Mouse (Mus musculus) adrenal gland, adult 18-20 months (tissue): ENCODE data around the gene BC004004. TPM values are rescaled to one million over a fixed set of nuclear protein-coding genes. Genes with fewer than 3 reads are reported as not detected.

Experiments used
- DNase-seq, 2 experiments: peaks; one replicate each; pipeline ENCODE4 v3.0.0; 2021 to 2022; ENCODE audit warnings: low spot score in 2 of 2
- total RNA-seq, 2 experiments: library from RNA; stranded (reverse); gene quantifications; 1 replicate in 1 of 2; 2 replicates in 1 of 2; pipeline ENCODE4 v1.2.3; 2021

Gene BC004004
- total RNA-seq, 2 experiments from 2014 or later: 111 to 147 TPM

GRCm38 (mm10) chr17:29321765-29322602, 53.4 kb downstream of the BC004004 start:
- no peak for DNase-seq

DNA sequence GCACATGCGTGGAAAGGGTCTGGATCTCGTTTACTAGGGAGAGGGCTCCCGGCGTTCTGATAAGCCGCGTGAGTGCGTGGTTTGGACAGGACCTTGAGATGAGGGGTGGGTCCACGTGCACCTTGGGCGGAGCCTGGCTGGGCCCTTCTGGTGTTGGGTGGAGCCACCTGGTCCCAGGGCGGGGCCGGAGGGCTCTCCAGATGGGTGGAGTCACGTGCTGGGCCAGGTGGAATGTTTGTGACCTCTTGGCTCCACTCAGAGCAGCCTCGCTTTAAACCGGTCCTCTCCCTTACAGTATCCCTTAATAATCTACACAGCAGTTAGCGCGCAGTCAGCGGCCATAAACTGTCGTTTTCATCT, 54.0 kb downstream of the BC004004 start:
- DNase-seq: no peak

DNA sequence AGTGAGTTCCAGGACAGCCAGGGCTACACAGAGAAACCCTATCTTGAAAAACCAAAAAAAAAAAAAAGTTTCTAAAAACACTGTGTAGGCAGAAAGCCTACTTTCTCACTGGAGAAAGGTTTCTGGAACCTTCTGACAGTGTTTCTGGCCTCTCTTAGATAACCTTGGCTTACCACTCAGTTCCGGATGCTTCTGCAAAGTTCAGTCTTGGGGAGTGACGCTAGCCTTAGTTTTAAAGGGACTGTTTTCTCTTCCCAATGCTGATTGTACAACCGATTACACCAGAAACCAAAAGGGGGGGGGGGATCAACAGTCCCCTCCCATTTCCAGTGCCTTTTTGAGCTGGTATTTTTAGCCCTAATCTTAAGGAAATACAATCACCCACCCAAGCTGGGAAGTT, 55.0 kb downstream of the BC004004 start:
- no peak for DNase-seq

DNA sequence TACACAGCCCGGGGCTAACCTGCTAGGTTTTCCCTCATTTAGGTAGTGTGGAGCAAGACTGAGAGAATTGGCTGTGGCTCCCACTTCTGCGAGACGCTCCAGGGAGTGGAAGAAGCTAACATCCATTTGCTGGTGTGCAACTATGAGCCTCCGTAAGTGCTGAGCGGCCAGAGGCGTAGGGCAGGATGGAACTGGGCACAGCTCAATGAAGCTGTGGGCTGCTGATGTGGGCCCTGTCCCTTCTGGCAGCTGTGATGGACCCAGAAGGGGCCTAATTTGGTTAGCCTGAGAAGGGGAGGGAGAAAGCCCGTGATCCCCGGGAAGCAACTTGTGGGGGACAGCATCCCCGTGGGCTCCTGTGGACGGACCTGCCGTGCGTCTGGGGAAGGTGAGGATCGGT, 57.2 kb downstream of the BC004004 start:
- DNase-seq: no peak

DNA sequence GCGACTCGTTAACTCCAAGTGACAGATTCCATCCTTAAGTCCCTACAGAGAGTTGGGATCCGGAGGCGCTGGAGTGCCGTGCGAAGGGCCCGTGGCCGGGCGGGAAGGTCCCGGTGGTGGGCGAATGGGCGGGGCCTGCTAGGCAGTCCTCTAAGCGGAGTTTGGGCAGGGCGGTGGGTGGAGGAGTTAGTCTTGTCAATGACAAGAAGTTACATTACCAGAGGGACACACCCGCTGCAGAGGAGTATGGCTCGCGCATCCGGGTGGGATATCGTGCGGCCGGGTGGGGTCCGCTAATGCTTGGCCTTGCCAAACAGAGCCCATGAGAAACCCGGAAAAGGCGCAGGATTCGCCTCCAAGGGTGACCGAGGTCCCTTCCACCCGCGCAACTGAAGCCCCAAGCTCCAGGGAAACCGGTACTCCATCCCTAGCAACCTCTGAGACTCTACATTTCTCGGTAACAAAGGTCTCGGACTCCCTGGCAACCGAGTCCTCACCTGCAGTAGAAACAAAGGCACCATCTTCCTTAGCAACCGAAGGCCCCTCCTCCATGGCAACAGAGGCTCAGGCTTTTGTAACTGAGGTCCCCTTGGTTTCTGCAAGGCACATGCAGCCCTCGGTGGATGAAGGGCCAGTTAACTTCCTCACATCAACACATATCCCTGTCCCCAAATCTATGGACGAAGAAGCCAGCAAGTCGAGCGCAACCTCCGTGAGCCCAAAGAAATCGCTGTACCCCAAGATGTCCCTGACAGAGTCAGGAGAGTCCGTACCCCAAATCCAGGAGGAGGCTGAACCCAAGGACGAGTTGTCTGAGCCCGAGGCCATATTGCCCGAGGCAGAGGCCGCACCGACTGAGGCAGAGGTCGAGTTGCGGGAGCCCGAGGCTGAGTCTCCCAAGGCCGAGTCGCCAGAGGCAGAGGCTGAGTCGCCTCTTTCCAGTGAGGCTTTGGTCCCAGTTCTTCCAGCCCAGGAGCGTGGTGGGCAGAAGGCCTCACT, 58.2 kb downstream of the BC004004 start:
- no peak for DNase-seq

- no peak for DNase-seq
Measured at GRCm38 (mm10) chr17:29327691-29328090, 59.1 kb downstream of the BC004004 start.

- no peak for DNase-seq
Measured at GRCm38 (mm10) chr17:29330221-29330620, 61.6 kb downstream of the BC004004 start.

GRCm38 (mm10) chr17:29330671-29331410, 62.3 kb downstream of the BC004004 start:
- no peak for DNase-seq

DNA sequence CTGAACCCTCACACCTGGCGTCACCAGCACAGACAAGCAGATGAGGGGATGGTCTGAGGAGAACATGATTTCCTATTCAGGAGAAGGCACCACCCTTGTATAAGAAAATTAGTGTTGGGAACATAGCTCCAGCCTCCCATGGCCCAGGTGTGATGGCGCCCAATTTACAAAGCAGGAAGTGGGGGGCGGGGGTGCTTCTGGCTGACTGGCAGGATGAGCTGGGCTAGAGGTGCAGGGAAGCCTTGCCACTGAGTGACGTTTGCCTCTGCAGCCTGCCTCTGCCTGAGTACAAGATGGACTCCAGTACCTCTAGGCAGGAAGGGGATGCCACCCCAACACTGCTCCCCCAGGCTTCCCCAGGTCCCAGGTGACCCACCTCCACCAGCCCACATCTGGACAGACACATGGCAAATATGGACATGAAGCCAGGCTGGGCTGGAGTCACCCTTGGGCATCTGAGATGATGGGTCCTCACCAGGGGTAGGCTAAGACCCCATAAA, 63.6 kb downstream of the BC004004 start:
- no peak for DNase-seq

- DNase-seq: no peak
Measured at GRCm38 (mm10) chr17:29336266-29336990, 67.8 kb downstream of the BC004004 start.

- no peak for DNase-seq
Measured at GRCm38 (mm10) chr17:29337979-29338823, 69.6 kb downstream of the BC004004 start.

DNA sequence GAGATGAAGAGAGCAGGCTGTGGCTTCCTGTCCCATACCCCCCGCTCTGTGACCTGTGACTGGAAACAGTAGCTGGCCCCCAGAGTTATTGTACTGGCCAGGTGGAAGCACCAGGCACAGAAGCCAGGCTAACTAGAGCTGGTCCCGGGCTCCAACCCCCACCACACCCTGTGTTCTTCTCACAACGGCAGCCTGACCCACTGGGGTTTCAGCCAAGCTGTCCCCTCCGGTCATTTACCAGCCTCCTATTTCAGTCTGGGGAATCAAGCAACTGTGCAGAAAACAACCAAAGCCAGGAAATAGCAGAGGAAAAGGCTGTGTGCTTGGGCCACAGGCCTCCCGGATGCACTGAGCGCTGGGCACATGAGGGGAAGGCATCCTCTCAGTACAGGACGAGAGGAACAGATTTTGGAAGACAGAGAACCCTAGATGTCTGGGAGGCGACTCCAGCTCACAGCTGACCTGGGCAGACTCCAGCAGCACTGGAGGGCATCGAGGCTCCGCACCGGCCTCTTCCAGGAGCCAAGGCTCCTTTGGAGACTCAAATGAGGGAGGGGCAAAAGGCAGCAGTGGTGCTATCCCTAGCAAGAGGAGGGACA, 70.7 kb downstream of the BC004004 start:
- DNase-seq: no peak

- DNase-seq: no peak
Measured at GRCm38 (mm10) chr17:29340406-29341261, 72.0 kb downstream of the BC004004 start.

DNA sequence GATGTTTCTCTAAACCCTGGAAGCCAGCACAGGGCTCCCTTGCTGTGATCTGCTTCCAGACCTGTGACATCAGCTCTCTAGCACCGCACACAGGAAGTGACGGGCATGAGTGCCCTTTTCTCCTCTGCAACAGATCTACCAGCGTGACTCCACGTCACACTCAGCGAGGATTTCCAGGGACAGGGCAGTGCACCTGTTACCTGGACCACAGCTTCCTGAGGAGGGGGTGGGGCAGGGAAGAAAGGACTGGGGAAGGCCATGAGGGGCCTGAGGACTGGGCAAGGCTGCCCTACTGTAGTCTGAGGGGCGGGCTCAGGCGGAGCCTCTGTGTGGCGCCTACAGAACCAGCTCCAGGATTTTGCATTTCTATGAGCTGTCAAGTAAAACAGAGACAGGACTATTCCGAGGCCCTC, 73.0 kb downstream of the BC004004 start:
- no peak for DNase-seq

GRCm38 (mm10) chr17:29342010-29342910, 73.7 kb downstream of the BC004004 start:
- no peak for DNase-seq

DNA sequence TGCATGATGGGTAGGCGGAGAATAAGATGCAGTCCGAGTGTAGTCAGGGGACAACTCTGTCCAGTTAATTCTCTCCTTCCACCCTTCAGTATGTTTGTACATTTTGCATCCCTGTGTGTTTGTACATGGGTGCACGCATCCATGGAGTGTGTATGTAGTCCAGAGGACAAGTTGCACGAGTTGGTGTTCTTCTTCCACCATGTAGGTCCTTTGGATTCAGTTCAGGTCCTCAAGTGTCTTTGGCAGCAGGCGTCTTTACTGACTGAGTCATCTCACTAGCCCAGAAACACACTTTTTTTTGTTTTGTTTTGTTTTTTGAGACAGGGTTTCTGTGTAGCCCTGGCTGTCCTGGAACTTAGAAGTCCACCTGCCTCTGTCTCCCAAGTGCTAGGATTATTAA, 74.7 kb downstream of the BC004004 start:
- DNase-seq: no peak

DNA sequence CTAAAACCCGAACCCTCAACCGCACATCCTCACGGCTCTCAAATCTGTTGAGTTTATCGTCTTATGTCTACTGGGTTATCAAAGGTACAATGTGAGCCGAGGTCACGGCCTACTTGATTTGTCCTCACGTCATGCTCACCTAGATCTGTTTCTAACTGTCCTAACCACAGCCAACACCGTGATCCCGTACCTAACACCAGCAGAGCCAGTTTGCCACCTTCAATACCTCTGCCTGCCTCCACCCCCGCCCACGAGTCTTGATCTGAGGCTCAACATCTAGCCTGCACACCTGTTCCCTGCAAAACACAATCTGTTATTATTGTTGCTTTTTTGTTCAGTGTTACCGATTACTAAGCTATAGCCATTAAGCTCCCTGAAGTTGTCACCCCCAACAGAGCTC, 76.7 kb downstream of the BC004004 start:
- no peak for DNase-seq
